Mouse (Mus musculus): Measurements from ENCODE around the gene Hist1h2bc. TPM values are rescaled to one million over a fixed set of nuclear protein-coding genes. Genes with fewer than 3 reads are reported as not detected.
"Not testable (repeated sequence)": the region's sequence is repeated elsewhere in the genome, so short reads cannot be mapped to it uniquely, and the experiment has no call there.

Hist1h2bc gene
- 23.1 and 26.2 TPM in 2 replicates for polyA plus RNA-seq (2016; fragmentation: Nextera tagmentation; extraction: Ambion mirVana)

GRCm38 (mm10) chr13:23683755-23684281 is at the start of gene Hist1h2bc, which contains the start of gene Hist1h2ac:
TSS of gene Hist1h2bc (plus strand) at chr13:23684199.
TSS of gene Hist1h2ac (minus strand) at chr13:23683948.
- DNase-seq (ENCODE audit: low spot score): peak; percentile 87

GRCm38 (mm10) chr13:23659636-23660366 is 24.2 kb upstream of the Hist1h2bc start:
- no peaks in the 10 kb centered on the region for H3K27me3 ChIP-seq (ENCODE audit: insufficient read depth, poor library complexity, severe bottlenecking)
- H3K9me3 ChIP-seq: no peaks in the 10 kb centered on the region
- 80% methylated on average over 6 of the region's 6 CpGs for WGBS
- no peak overlapping the region for H3K4me3 ChIP-seq
- no peaks in the 10 kb centered on the region for H3K36me3 ChIP-seq
- H3K4me1 ChIP-seq (replicated peaks): no peaks in the 10 kb centered on the region
- DNase-seq (ENCODE audit: low spot score): no peak
- no peak overlapping the region for H3K27ac ChIP-seq

More at GRCm38 (mm10) chr13:23683755-23684281, at the start of gene Hist1h2bc, which contains the start of gene Hist1h2ac:
- peak within 1 kb of the TSS; percentile 59 for H3K4me3 ChIP-seq
- H3K36me3 ChIP-seq: no peaks in the 10 kb centered on the region
- no peaks in the 10 kb centered on the region for H3K27me3 ChIP-seq (ENCODE audit: insufficient read depth, poor library complexity, severe bottlenecking)
- WGBS: under 1% methylated on average over 32 of the region's 32 CpGs
- H3K4me1 ChIP-seq (replicated peaks): peaks cover 26% of the 10 kb centered on the region
- peak within 1 kb of the TSS; percentile 94 for H3K27ac ChIP-seq
- H3K9me3 ChIP-seq: no peaks in the 10 kb centered on the region

DNA sequence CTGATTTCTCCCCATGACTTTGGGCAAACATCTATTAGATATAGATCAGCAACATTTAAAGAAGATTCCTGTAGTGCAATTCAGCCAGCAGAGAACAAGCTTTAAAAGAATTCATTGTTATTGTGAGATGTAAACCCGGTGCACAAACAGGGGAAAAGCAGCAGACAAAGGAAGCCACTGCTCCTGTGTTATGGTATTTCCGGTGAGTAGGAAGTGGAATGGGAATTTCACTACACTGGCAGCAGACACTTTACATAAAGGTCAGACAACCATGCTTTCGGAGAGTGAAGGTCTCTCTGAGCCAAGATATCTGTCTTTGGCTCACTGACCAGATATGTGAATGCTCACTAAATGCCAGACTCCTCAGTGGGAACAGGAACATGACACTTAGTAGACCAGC is 21.5 kb upstream of the Hist1h2bc start:
- no peaks in the 10 kb centered on the region for H3K9me3 ChIP-seq
- H3K27ac ChIP-seq: no peak overlapping the region
- no peaks in the 10 kb centered on the region for H3K27me3 ChIP-seq (ENCODE audit: insufficient read depth, poor library complexity, severe bottlenecking)
- H3K4me3 ChIP-seq: no peak overlapping the region
- H3K4me1 ChIP-seq (replicated peaks): no peaks in the 10 kb centered on the region
- no peaks in the 10 kb centered on the region for H3K36me3 ChIP-seq
- 78% methylated on average over 3 of the region's 3 CpGs for WGBS
- DNase-seq (ENCODE audit: low spot score): no peak

GRCm38 (mm10) chr13:23681990-23682582 is 1.9 kb upstream of the Hist1h2bc start:
- H3K9me3 ChIP-seq: no peaks in the 10 kb centered on the region
- H3K27me3 ChIP-seq (ENCODE audit: insufficient read depth, poor library complexity, severe bottlenecking): no peaks in the 10 kb centered on the region
- DNase-seq (ENCODE audit: low spot score): peak; percentile 7
- H3K36me3 ChIP-seq: no peaks in the 10 kb centered on the region
- H3K4me1 ChIP-seq (replicated peaks): peaks cover 26% of the 10 kb centered on the region
- H3K4me3 ChIP-seq: peak overlapping the region; percentile 52
- peak overlapping the region; percentile 88; the same call in 1 of the 2 replicates for H3K27ac ChIP-seq
- WGBS: 84% methylated on average over 6 of the region's 6 CpGs

GRCm38 (mm10) chr13:23682623-23682946 is 1.4 kb upstream of the Hist1h2bc start:
- no peak for DNase-seq (ENCODE audit: low spot score)
- Histone ChIP-seq H3K4me1 (replicated peaks) (peaks cover 26% of the 10 kb centered on the region), H3K4me3 (peak overlapping the region; percentile 52), H3K27me3 (ENCODE audit: insufficient read depth, poor library complexity, severe bottlenecking) (no peaks in the 10 kb centered on the region), H3K27ac (peak overlapping the region; percentile 88), H3K36me3 (no peaks in the 10 kb centered on the region), H3K9me3 (no peaks in the 10 kb centered on the region)
- WGBS: 66% methylated on average over 1 of the region's 1 CpGs

DNA sequence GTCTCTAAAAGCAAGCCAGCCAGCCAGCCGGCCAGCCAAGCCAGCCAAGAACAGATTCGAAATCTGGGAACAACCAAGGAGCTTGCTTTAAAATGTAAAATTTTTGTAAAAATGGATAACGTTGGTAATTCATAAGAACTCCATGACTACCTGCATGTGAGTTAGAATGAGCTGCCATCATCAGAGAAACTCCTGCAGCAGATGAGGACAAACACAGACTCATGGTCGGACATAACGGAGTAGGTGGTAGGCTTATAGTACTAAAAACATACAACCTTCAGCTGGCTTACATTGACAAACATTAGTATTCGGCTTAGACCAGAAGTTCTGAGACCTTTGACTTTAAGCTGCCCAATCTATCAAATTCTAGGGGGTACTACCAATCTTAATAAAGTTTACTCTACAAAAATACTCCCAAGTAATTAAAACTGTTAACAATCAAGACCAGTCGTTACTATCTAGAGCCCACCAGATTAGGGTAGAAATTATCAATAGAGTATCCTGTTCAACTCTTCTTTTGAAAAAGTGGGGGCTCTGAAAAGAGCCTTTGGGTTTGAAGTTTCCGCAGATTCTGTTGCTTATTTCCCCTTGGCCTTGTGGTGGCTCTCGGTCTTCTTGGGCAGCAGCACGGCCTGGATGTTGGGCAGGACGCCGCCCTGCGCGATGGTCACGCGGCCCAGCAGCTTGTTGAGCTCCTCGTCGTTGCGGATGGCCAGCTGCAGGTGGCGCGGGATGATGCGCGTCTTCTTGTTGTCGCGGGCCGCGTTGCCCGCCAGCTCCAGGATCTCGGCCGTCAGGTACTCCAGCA is 848 bp upstream of the Hist1h2bc start:
- Histone ChIP-seq H3K4me1 (replicated peaks) (peaks cover 26% of the 10 kb centered on the region), H3K27ac (peak overlapping the region; percentile 88), H3K4me3 (peak overlapping the region; percentile 52)
- DNase-seq (ENCODE audit: low spot score): peak; percentile 34
- H3K9me3 ChIP-seq; H3K36me3 ChIP-seq; H3K27me3 ChIP-seq (ENCODE audit: insufficient read depth, poor library complexity, severe bottlenecking): not testable (repeated sequence)
- WGBS: 11% methylated on average over 18 of the region's 30 CpGs

DNA sequence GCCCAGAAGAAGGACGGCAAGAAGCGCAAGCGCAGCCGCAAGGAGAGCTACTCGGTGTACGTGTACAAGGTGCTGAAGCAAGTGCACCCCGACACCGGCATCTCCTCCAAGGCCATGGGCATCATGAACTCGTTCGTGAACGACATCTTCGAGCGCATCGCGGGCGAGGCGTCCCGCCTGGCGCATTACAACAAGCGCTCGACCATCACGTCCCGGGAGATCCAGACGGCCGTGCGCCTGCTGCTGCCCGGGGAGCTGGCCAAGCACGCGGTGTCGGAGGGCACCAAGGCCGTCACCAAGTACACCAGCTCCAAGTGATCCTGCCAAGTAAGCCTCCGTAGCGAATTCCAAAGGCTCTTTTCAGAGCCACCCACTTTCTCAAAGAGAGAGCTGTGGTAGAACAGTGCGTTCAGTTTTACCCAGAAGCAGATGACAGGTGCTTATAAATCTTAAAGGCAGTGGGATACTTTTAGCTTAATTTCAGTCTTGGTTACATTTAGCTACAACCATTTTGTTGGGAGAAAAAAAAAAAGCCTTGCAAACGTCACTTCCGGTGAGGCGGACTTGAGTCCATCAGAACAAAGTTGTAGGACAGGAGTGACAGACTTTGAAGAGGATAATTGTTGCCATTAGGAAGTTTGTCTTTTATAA is 421 bp downstream of the Hist1h2bc start:
- peaks cover 26% of the 10 kb centered on the region for H3K4me1 ChIP-seq (replicated peaks)
- WGBS: under 1% methylated on average over 27 of the region's 37 CpGs
- H3K9me3 ChIP-seq; H3K27me3 ChIP-seq (ENCODE audit: insufficient read depth, poor library complexity, severe bottlenecking); H3K36me3 ChIP-seq: not testable (repeated sequence)
- peak; percentile 51 for DNase-seq (ENCODE audit: low spot score)
- H3K4me3 ChIP-seq: peak overlapping the region; percentile 59
- peak overlapping the region; percentile 94 for H3K27ac ChIP-seq

GRCm38 (mm10) chr13:23685121-23685861 is 1.3 kb downstream of the Hist1h2bc start:
- peak; percentile 36 for DNase-seq (ENCODE audit: low spot score)
- Histone ChIP-seq H3K4me3 (peak overlapping the region; percentile 59), H3K27ac (peak overlapping the region; percentile 94), H3K9me3 (no peaks in the 10 kb centered on the region), H3K27me3 (ENCODE audit: insufficient read depth, poor library complexity, severe bottlenecking) (no peaks in the 10 kb centered on the region), H3K36me3 (no peaks in the 10 kb centered on the region), H3K4me1 (replicated peaks) (peaks cover 26% of the 10 kb centered on the region)
- WGBS: 20% methylated on average over 15 of the region's 15 CpGs

DNA sequence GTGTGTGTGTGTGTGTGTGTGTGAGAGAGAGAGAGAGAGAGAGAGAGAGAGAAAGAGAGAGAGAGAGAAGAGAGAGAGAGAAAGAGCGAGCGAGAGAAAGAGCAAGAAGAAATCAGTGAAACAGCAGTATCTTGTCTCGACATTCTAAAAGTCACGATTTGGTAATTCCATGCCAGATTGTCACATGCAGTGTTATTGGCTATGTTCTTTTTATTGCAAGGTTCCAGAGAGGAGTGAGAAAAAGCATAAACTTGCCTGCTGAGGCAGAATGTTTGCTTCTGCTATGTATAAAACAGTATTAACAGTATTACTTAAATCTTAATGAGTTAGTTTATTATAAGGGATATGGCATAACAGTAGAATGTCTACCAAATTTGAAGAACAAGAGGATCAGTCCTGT is 2.0 kb downstream of the Hist1h2bc start:
- Histone ChIP-seq H3K9me3 (no peaks in the 10 kb centered on the region), H3K4me3 (peak overlapping the region; percentile 59), H3K36me3 (no peaks in the 10 kb centered on the region), H3K27me3 (ENCODE audit: insufficient read depth, poor library complexity, severe bottlenecking) (no peaks in the 10 kb centered on the region), H3K4me1 (replicated peaks) (peaks cover 26% of the 10 kb centered on the region), H3K27ac (peak overlapping the region; percentile 94)
- no peak for DNase-seq (ENCODE audit: low spot score)
- WGBS: 71% methylated on average over 4 of the region's 4 CpGs

- Histone ChIP-seq H3K27ac (no peak overlapping the region), H3K27me3 (ENCODE audit: insufficient read depth, poor library complexity, severe bottlenecking) (no peaks in the 10 kb centered on the region), H3K4me1 (replicated peaks) (peaks cover 25% of the 10 kb centered on the region), H3K4me3 (no peak overlapping the region), H3K9me3 (no peaks in the 10 kb centered on the region), H3K36me3 (no peaks in the 10 kb centered on the region)
- WGBS: 93% methylated on average over 4 of the region's 4 CpGs
- no peak for DNase-seq (ENCODE audit: low spot score)
These were observed 3.2 kb downstream of the Hist1h2bc start for GRCm38 (mm10) chr13:23687181-23687580.

- H3K27ac ChIP-seq: no peak overlapping the region
- DNase-seq (ENCODE audit: low spot score): no peak
- H3K9me3 ChIP-seq: no peaks in the 10 kb centered on the region
- H3K4me3 ChIP-seq: no peak overlapping the region
- 90% methylated on average over 7 of the region's 7 CpGs for WGBS
- H3K36me3 ChIP-seq: no peaks in the 10 kb centered on the region
- no peaks in the 10 kb centered on the region for H3K27me3 ChIP-seq (ENCODE audit: insufficient read depth, poor library complexity, severe bottlenecking)
- peaks cover 17% of the 10 kb centered on the region for H3K4me1 ChIP-seq (replicated peaks)
These were observed 3.9 kb downstream of the Hist1h2bc start for GRCm38 (mm10) chr13:23687907-23688306.

DNA sequence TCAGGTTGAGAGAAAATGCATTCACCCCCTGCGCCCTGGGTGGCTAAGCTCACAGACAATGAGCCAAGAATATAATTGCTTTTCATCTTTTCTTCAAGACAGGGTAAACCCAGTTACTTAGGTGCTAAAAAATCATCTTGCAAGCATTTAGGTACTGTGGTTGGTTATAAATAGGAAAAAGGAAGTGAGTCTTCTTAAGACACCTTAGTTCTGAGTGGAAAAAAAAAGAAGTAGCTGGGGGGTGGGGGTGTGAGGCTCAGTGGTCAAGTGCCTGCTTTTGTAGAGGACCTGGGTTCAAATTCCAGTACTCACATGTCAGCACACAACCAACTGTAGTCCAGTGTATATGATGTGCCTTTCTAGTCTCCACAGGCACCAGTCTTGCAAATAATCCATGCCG is 5.0 kb downstream of the Hist1h2bc start:
- peaks cover 14% of the 10 kb centered on the region for H3K4me1 ChIP-seq (replicated peaks)
- no peak overlapping the region for H3K4me3 ChIP-seq
- 94% methylated on average over 2 of the region's 2 CpGs for WGBS
- no peaks in the 10 kb centered on the region for H3K27me3 ChIP-seq (ENCODE audit: insufficient read depth, poor library complexity, severe bottlenecking)
- no peak overlapping the region for H3K27ac ChIP-seq
- DNase-seq (ENCODE audit: low spot score): no peak
- no peaks in the 10 kb centered on the region for H3K9me3 ChIP-seq
- no peaks in the 10 kb centered on the region for H3K36me3 ChIP-seq

Measured in hindbrain, embryonic 10.5 days (tissue).